12 mouse cellular contexts compared by ENCODE assay signal in genomic region chr10:52932159-52932558, GRCm38 (mm10).
"Had no signal": no experiment of that assay in that cellular context is flagged by ENCODE, and none has a peak within 500 bp of the region (broad histone marks: within the 10 kb centered on the region; RNA-seq: fewer than 3 reads in every experiment).

No protein-coding gene starts in this region.

- DNase-seq: retina, postnatal 1 day; right cerebral cortex, adult 18-20 months; right cerebral cortex, postnatal 14 days; right cerebral cortex, postnatal 25 days; right cerebral cortex, postnatal 4 days; spleen, adult 18-20 months; thymus, adult 18-20 months; thymus, adult 2 months; thymus, postnatal 14 days; thymus, postnatal 25 days; thymus, postnatal 36 days; thymus, postnatal 4 days had no signal
